Mouse (Mus musculus) hindbrain, embryonic 16.5 days (tissue): ENCODE results near the gene Susd4. TPM values are rescaled to one million over a fixed set of nuclear protein-coding genes. Genes with fewer than 3 reads are reported as not detected.

ENCODE experiments used
- ATAC-seq: fragments of 200-750 bp; cut with Nextera tagmentation; 2 replicates; pipeline ENCODE4 v1.8.0; 2017; ENCODE audit warnings: moderate TSS enrichment, moderate library complexity
- H3K27ac ChIP-seq: fragments of 300-500 bp; sonication (generic); 2 replicates; pipeline ENCODE4 v1.5.1; 2014; ENCODE audit warnings: low read depth, mild to moderate bottlenecking, control low read depth, low read length, moderate library complexity
- H3K27me3 ChIP-seq: fragments of 300-500 bp; sonication (generic); replicated peaks from 2 replicates; pipeline ENCODE4 v1.6.1; 2014; ENCODE audit warnings: low read length; ENCODE audit not compliant: control insufficient read depth, insufficient read depth
- H3K36me3 ChIP-seq: fragments of 300-500 bp; sonication (generic); 2 replicates; pipeline ENCODE4 v1.6.1; 2014; ENCODE audit warnings: mild to moderate bottlenecking, low read length, moderate library complexity, mixed read lengths; ENCODE audit not compliant: control insufficient read depth, insufficient read depth
- H3K4me1 ChIP-seq: fragments of 300-500 bp; sonication (generic); 2 replicates; pipeline ENCODE4 v1.6.1; 2014; ENCODE audit warnings: low read depth, low read length; ENCODE audit not compliant: control insufficient read depth, insufficient read depth
- H3K4me2 ChIP-seq: fragments of 300-500 bp; sonication (generic); 2 replicates; pipeline ENCODE4 v1.6.1; 2014; ENCODE audit warnings: mild to moderate bottlenecking, low read length, control low read depth, moderate library complexity
- H3K4me3 ChIP-seq: fragments of 300-500 bp; sonication (generic); 2 replicates; pipeline ENCODE4 v1.5.1; 2014; ENCODE audit warnings: mild to moderate bottlenecking, low read length, control low read depth, moderate library complexity
- H3K9ac ChIP-seq: fragments of 300-500 bp; sonication (generic); 2 replicates; pipeline ENCODE4 v1.6.1; 2014; ENCODE audit warnings: low read depth, mild to moderate bottlenecking, control low read depth, low read length, moderate library complexity
- H3K9me3 ChIP-seq: fragments of 300-500 bp; sonication (generic); 2 replicates; pipeline ENCODE4 v1.6.1; 2014; ENCODE audit warnings: mild to moderate bottlenecking, low read length, moderate library complexity; ENCODE audit not compliant: control insufficient read depth
- WGBS: fragments of 180-500 bp; shearing (Covaris S2); extraction: QIAGEN DNeasy Blood & Tissue Kit; methylation state at CpG from one replicate; pipeline ENCODE4 v1.1.7; 2014; 5-methylcytosine and 5-hydroxymethylcytosine counted together
- polyA plus RNA-seq: library from polyadenylated mRNA; unstranded; fragments of >200 nt; fragmentation: Nextera tagmentation; extraction: Ambion mirVana; gene quantifications from 2 replicates; pipeline ENCODE4 v1.2.1, GENCODE M21; 2015

The Susd4 gene
- polyA plus RNA-seq, 1 experiment from 2014 or later, result 85.0 TPM

- Histone ChIP-seq H3K4me1 (peaks cover 3% of the 10 kb centered on the region), H3K4me2 (no peak overlapping the region), H3K27me3 (no peaks in the 10 kb centered on the region), H3K9me3 (peaks cover 2% of the 10 kb centered on the region), H3K4me3 (no peak overlapping the region), H3K36me3 (no peaks in the 10 kb centered on the region), H3K9ac (no peak overlapping the region), H3K27ac (no peak overlapping the region)
- 80% methylated on average over 5 of the region's 5 CpGs for WGBS
- ATAC-seq, result no peak
Measured at GRCm38 (mm10) chr1:182909596-182909995, 145.9 kb downstream of the Susd4 start.

GRCm38 (mm10) chr1:182912591-182912990 is 148.9 kb downstream of the Susd4 start:
- Histone ChIP-seq H3K4me1 (peaks cover 3% of the 10 kb centered on the region), H3K9me3 (peaks cover 2% of the 10 kb centered on the region), H3K9ac (no peak overlapping the region), H3K27me3 (no peaks in the 10 kb centered on the region), H3K4me3 (no peak overlapping the region), H3K27ac (no peak overlapping the region), H3K36me3 (no peaks in the 10 kb centered on the region), H3K4me2 (no peak overlapping the region)
- WGBS, result 44% methylated on average over 2 of the region's 2 CpGs
- no peak for ATAC-seq

GRCm38 (mm10) chr1:182914121-182914908 is 150.7 kb downstream of the Susd4 start:
- no peaks in the 10 kb centered on the region for H3K36me3 ChIP-seq
- H3K9ac ChIP-seq, result no peak overlapping the region
- ATAC-seq, result no peak

GRCm38 (mm10) chr1:182916166-182916565 is 152.5 kb downstream of the Susd4 start:
- no peak for ATAC-seq
- Histone ChIP-seq H3K36me3 (no peaks in the 10 kb centered on the region), H3K9ac (no peak overlapping the region), H3K4me2 (no peak overlapping the region), H3K4me1 (peaks cover 9% of the 10 kb centered on the region), H3K4me3 (no peak overlapping the region), H3K27ac (no peak overlapping the region), H3K27me3 (no peaks in the 10 kb centered on the region), H3K9me3 (peaks cover 2% of the 10 kb centered on the region)
- 95% methylated on average over 5 of the region's 5 CpGs for WGBS

More at GRCm38 (mm10) chr1:182914121-182914908, 150.7 kb downstream of the Susd4 start:
- Histone ChIP-seq H3K27ac (no peak overlapping the region), H3K27me3 (no peaks in the 10 kb centered on the region), H3K9me3 (peaks cover 2% of the 10 kb centered on the region), H3K4me2 (no peak overlapping the region), H3K4me3 (no peak overlapping the region), H3K4me1 (peaks cover 7% of the 10 kb centered on the region)
- 83% methylated on average over 4 of the region's 4 CpGs for WGBS

- ATAC-seq, result peak; percentile 93
- 38% methylated on average over 8 of the region's 8 CpGs for WGBS
- H3K27me3 ChIP-seq, result no peaks in the 10 kb centered on the region
Measured at GRCm38 (mm10) chr1:182918718-182919346, 155.2 kb downstream of the Susd4 start.

GRCm38 (mm10) chr1:182922824-182923223 is 159.2 kb downstream of the Susd4 start:
- Histone ChIP-seq H3K36me3 (no peaks in the 10 kb centered on the region), H3K27ac (peak overlapping the region; percentile 48; the same call in 1 of the 2 replicates), H3K9me3 (no peaks in the 10 kb centered on the region), H3K4me1 (peaks cover 11% of the 10 kb centered on the region), H3K4me3 (no peak overlapping the region), H3K9ac (no peak overlapping the region), H3K4me2 (no peak overlapping the region), H3K27me3 (no peaks in the 10 kb centered on the region)
- WGBS, result 42% methylated on average over 4 of the region's 4 CpGs
- ATAC-seq, result no peak

More at GRCm38 (mm10) chr1:182918718-182919346, 155.2 kb downstream of the Susd4 start:
- H3K27ac ChIP-seq, result peak overlapping the region; percentile 74
- H3K4me3 ChIP-seq, result no peak overlapping the region
- H3K4me1 ChIP-seq, result peaks cover 11% of the 10 kb centered on the region
- H3K9ac ChIP-seq, result no peak overlapping the region
- no peaks in the 10 kb centered on the region for H3K9me3 ChIP-seq
- no peak overlapping the region for H3K4me2 ChIP-seq
- no peaks in the 10 kb centered on the region for H3K36me3 ChIP-seq

GRCm38 (mm10) chr1:182926465-182926864 is 162.8 kb downstream of the Susd4 start:
- Histone ChIP-seq H3K36me3 (no peaks in the 10 kb centered on the region), H3K9me3 (no peaks in the 10 kb centered on the region), H3K4me1 (peaks cover 2% of the 10 kb centered on the region), H3K27ac (no peak overlapping the region), H3K27me3 (no peaks in the 10 kb centered on the region), H3K4me3 (no peak overlapping the region), H3K9ac (no peak overlapping the region), H3K4me2 (no peak overlapping the region)
- no peak for ATAC-seq
- WGBS, result 91% methylated on average over 6 of the region's 6 CpGs

- Histone ChIP-seq H3K4me3 (no peak overlapping the region), H3K36me3 (no peaks in the 10 kb centered on the region), H3K27ac (no peak overlapping the region), H3K9me3 (no peaks in the 10 kb centered on the region), H3K4me1 (no peaks in the 10 kb centered on the region), H3K27me3 (no peaks in the 10 kb centered on the region), H3K4me2 (no peak overlapping the region), H3K9ac (no peak overlapping the region)
- ATAC-seq, result no peak
- 79% methylated on average over 19 of the region's 19 CpGs for WGBS
Measured at GRCm38 (mm10) chr1:182927878-182928851, 164.5 kb downstream of the Susd4 start.
